Mouse (Mus musculus) gastrocnemius, adult 2 months (tissue): ENCODE data around the gene Zik1. TPM values are rescaled to one million over a fixed set of nuclear protein-coding genes. Genes with fewer than 3 reads are reported as not detected.

ENCODE experiments used
- DNase-seq: peaks from one replicate; pipeline ENCODE4 v3.0.0; 2022
- H3K27ac ChIP-seq: fragments of 200-600 bp; 2 replicates; pipeline ENCODE4 v1.8.1; 2022; ENCODE audit warnings: mild to moderate bottlenecking
- H3K4me3 ChIP-seq: fragments of 200-600 bp; 2 replicates; pipeline ENCODE4 v1.8.1; 2022; ENCODE audit warnings: mild to moderate bottlenecking, moderate library complexity
- CTCF ChIP-seq: fragments of 200-600 bp; IDR thresholded peaks from 2 replicates; pipeline ENCODE4 v1.8.1; 2022; ENCODE audit warnings: antibody characterized with exemption, mild to moderate bottlenecking, moderate library complexity
- intact Hi-C: fragments of 180-260 bp; cut with DNase I; formaldehyde crosslinking; loops from one replicate; pipeline ENCODE4 v1.15.1; 2025
- long read RNA-seq, 2 experiments: library from polyadenylated mRNA; stranded (forward); transcript quantifications; one replicate each; pipeline ENCODE4 v2.0.0; 2021
- total RNA-seq, 2 experiments: library from RNA; stranded (reverse); gene quantifications; 2 replicates each; pipeline ENCODE4 v1.2.3; 2021

Zik1 gene
- 1 to 10 TPM; 1.2 to 1.4 TPM for total RNA-seq
- long read RNA-seq, experiment 1, full-length matches to known transcripts, result 1 of 1 reads
- long read RNA-seq, experiment 1, partial matches to known transcripts, result 0 of 1 reads
- long read RNA-seq, experiment 1, other reads (novel, unspliced or antisense), result 0 of 1 reads
- long read RNA-seq, experiment 2, full-length matches to known transcripts, result 2 of 2 reads
- long read RNA-seq, experiment 2, partial matches to known transcripts, result 0 of 2 reads
- long read RNA-seq, experiment 2, other reads (novel, unspliced or antisense), result 0 of 2 reads

GRCm38 (mm10) chr7:10494786-10495521 lies at the start of gene Zik1:
Gene Zik1 (minus strand): TSS chr7:10495394.
- no peak for TF ChIP-seq CTCF
- Histone ChIP-seq H3K27ac (peak within 1 kb of the TSS; percentile 44), H3K4me3 (peak within 1 kb of the TSS; percentile 79)
- peak; percentile 71 for DNase-seq
- intact Hi-C loops, result no loop called here

- DNase-seq, result no peak
- H3K4me3 ChIP-seq, result peak overlapping the region; percentile 79
- no peak for TF ChIP-seq CTCF
- H3K27ac ChIP-seq, result no peak overlapping the region
- intact Hi-C loops, result no loop called here
Observed at GRCm38 (mm10) chr7:10495578-10495977, 384 bp upstream of the Zik1 start.

- peak overlapping the region; percentile 21 for H3K4me3 ChIP-seq
- TF ChIP-seq CTCF, result no peak
- intact Hi-C loops, result no loop called here
- H3K27ac ChIP-seq, result no peak overlapping the region
- no peak for DNase-seq
Observed at GRCm38 (mm10) chr7:10480588-10481233, 14.5 kb downstream of the Zik1 start.

- no peak overlapping the region for H3K27ac ChIP-seq
- intact Hi-C loops, result no loop called here
- H3K4me3 ChIP-seq, result no peak overlapping the region
- no peak for TF ChIP-seq CTCF
- no peak for DNase-seq
Observed at GRCm38 (mm10) chr7:10479813-10480212, 15.4 kb downstream of the Zik1 start.

GRCm38 (mm10) chr7:10458166-10458565 lies 37.0 kb downstream of the Zik1 start:
- Histone ChIP-seq H3K4me3 (no peak overlapping the region), H3K27ac (no peak overlapping the region)
- no peak for DNase-seq
- intact Hi-C loops, result no loop called here
- TF ChIP-seq CTCF, result no peak

- intact Hi-C loops, result no loop called here
- DNase-seq, result no peak
- TF ChIP-seq CTCF, result no peak
Observed at GRCm38 (mm10) chr7:10443031-10443430, 52.2 kb downstream of the Zik1 start, which contains the start of gene Vmn1r67. Gene Vmn1r67 (plus strand): TSS chr7:10443331.

More at GRCm38 (mm10) chr7:10443031-10443430, 52.2 kb downstream of the Zik1 start, which contains the start of gene Vmn1r67:
- H3K27ac ChIP-seq, result no peak within 1 kb of the TSS
- H3K4me3 ChIP-seq, result no peak within 1 kb of the TSS

Other genes starting within 250 kb of the Zik1 start
- gene Vmn1r66, start 217.4 kb downstream of the Zik1 start, total RNA-seq, result not detected
- not detected for gene Vmn1r67, start 52.1 kb downstream of the Zik1 start, total RNA-seq
- gene Vmn1r68, start 63.1 kb upstream of the Zik1 start, total RNA-seq, result not detected
- not detected for gene Vmn1r69, start 118.3 kb upstream of the Zik1 start, total RNA-seq
- gene Vmn1r70, start 136.1 kb upstream of the Zik1 start, total RNA-seq, result not detected
- gene Nlrp4b, start 192.4 kb upstream of the Zik1 start, total RNA-seq, result not detected